Mouse (Mus musculus): ENCODE results near the gene Mthfsd. TPM values are rescaled to one million over a fixed set of nuclear protein-coding genes. Genes with fewer than 3 reads are reported as not detected.

Gene Mthfsd
- total and polyA plus RNA-seq, 3 experiments: 31.0 to 35.0 (median 34.4) TPM

DNA sequence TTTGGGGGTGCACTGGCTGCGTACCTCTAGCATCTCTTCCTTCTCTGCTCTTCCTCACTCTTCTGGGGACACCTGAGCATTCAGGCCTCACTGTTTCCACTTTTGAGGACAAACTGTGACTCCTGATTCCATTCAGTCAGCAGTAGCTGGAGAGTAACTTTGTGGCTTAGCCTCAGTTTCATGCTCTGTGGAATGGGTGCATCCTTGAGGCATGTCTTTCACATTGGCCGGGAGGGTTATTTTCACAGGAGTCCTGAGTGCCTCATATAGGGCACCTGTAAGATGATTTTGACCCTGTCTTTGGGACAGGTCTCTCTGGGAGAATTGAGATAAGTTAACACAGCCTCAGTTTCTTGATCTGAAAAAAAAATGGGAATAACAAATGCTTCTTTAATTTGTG, 14.9 kb upstream of the Mthfsd start:
- no peaks in the 10 kb centered on the region for H3K27me3 ChIP-seq (ENCODE audit: insufficient read depth, low read length)
- H3K4me3 ChIP-seq (ENCODE audit: low read depth, low read length): no peak overlapping the region
- ATAC-seq (ENCODE audit: extremely low read depth, insufficient number of reproducible peaks, low FRiP score, poor library complexity, severe bottlenecking) (no peak), DNase-seq (ENCODE audit: low spot score) (no peak)
- H3K4me1 ChIP-seq (ENCODE audit: insufficient read depth, low read depth, low read length): no peaks in the 10 kb centered on the region
- H3K36me3 ChIP-seq (replicated peaks): no peaks in the 10 kb centered on the region
- H3K9me3 ChIP-seq (replicated peaks): peaks cover 74% of the 10 kb centered on the region
- TF ChIP-seq CTCF (IDR thresholded peaks at IDR 0.05; ENCODE audit: low read depth, low read length) (no peak), GATA1 (IDR thresholded peaks at IDR 0.05; ENCODE audit: borderline replicate concordance, low read length) (no peak), TAL1 (conservative IDR thresholded peaks at IDR 0.05; ENCODE audit: low read depth, low read length) (no peak), GATA2 (IDR thresholded peaks at IDR 0.05; ENCODE audit: borderline replicate concordance, low read depth, low read length) (no peak), POLR2AphosphoS5 (IDR thresholded peaks at IDR 0.05; ENCODE audit: insufficient replicate concordance, low read depth, low read length) (no peak)

DNA sequence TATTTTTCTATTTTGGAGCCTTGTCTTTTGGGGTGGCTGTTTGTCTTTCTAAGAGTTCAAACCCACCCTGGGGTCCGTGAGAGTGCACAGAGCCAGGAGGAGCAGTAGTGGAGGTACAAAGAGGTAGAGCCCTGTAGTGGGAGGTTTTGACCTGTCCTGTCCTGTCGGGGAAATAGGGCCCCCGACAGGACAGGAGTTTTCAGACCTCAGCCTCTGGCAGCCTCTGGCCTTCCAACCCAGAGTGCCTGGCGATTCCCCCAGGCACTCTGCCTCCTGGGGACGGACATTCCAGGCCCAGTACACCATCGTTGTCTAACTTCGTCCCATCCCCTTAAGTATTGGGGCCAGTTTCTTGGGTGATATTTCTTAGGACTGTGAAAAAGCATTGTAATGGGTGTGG, 14.2 kb upstream of the Mthfsd start:
- Histone ChIP-seq H3K9me3 (replicated peaks) (peaks cover 77% of the 10 kb centered on the region), H3K4me1 (ENCODE audit: insufficient read depth, low read depth, low read length) (no peaks in the 10 kb centered on the region), H3K27me3 (ENCODE audit: insufficient read depth, low read length) (no peaks in the 10 kb centered on the region), H3K4me3 (ENCODE audit: low read depth, low read length) (no peak overlapping the region), H3K36me3 (replicated peaks) (no peaks in the 10 kb centered on the region)
- ATAC-seq (ENCODE audit: extremely low read depth, insufficient number of reproducible peaks, low FRiP score, poor library complexity, severe bottlenecking) (no peak), DNase-seq (ENCODE audit: low spot score) (no peak)
- TF ChIP-seq GATA2 (IDR thresholded peaks at IDR 0.05; ENCODE audit: borderline replicate concordance, low read depth, low read length): no peak
- TF ChIP-seq GATA1 (IDR thresholded peaks at IDR 0.05; ENCODE audit: borderline replicate concordance, low read length): no peak
- no peak for TF ChIP-seq CTCF (IDR thresholded peaks at IDR 0.05; ENCODE audit: low read depth, low read length)
- no peak for TF ChIP-seq TAL1 (conservative IDR thresholded peaks at IDR 0.05; ENCODE audit: low read depth, low read length)
- no peak for TF ChIP-seq POLR2AphosphoS5 (IDR thresholded peaks at IDR 0.05; ENCODE audit: insufficient replicate concordance, low read depth, low read length)

DNA sequence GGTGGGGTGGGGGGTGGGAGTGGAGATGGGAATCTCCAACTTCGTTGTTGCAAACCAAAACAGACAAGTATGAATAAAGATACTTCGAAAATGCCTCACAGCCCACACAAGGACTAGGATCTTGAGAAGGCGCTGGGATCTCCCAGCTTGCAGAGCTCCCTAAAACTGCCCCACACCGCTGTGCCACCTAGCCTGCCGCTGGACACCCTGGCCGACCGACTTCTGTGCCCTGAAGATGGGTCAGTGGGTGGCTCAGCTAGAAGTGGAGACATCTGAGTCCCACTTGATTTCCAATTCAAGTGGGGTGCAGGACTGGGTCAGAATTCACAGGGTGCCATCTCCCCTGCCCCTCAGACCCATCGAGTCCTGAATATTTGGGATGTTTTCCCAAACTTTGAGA, 13.5 kb upstream of the Mthfsd start:
- H3K9me3 ChIP-seq (replicated peaks): peaks cover 77% of the 10 kb centered on the region
- H3K27me3 ChIP-seq (ENCODE audit: insufficient read depth, low read length): no peaks in the 10 kb centered on the region
- no peak overlapping the region for H3K4me3 ChIP-seq (ENCODE audit: low read depth, low read length)
- no peaks in the 10 kb centered on the region for H3K36me3 ChIP-seq (replicated peaks)
- ATAC-seq (ENCODE audit: extremely low read depth, insufficient number of reproducible peaks, low FRiP score, poor library complexity, severe bottlenecking) (no peak), DNase-seq (ENCODE audit: low spot score) (no peak)
- H3K4me1 ChIP-seq (ENCODE audit: insufficient read depth, low read depth, low read length): no peaks in the 10 kb centered on the region
- TF ChIP-seq GATA1 (IDR thresholded peaks at IDR 0.05; ENCODE audit: borderline replicate concordance, low read length) (no peak), CTCF (IDR thresholded peaks at IDR 0.05; ENCODE audit: low read depth, low read length) (no peak), GATA2 (IDR thresholded peaks at IDR 0.05; ENCODE audit: borderline replicate concordance, low read depth, low read length) (no peak), POLR2AphosphoS5 (IDR thresholded peaks at IDR 0.05; ENCODE audit: insufficient replicate concordance, low read depth, low read length) (no peak), TAL1 (conservative IDR thresholded peaks at IDR 0.05; ENCODE audit: low read depth, low read length) (no peak)

DNA sequence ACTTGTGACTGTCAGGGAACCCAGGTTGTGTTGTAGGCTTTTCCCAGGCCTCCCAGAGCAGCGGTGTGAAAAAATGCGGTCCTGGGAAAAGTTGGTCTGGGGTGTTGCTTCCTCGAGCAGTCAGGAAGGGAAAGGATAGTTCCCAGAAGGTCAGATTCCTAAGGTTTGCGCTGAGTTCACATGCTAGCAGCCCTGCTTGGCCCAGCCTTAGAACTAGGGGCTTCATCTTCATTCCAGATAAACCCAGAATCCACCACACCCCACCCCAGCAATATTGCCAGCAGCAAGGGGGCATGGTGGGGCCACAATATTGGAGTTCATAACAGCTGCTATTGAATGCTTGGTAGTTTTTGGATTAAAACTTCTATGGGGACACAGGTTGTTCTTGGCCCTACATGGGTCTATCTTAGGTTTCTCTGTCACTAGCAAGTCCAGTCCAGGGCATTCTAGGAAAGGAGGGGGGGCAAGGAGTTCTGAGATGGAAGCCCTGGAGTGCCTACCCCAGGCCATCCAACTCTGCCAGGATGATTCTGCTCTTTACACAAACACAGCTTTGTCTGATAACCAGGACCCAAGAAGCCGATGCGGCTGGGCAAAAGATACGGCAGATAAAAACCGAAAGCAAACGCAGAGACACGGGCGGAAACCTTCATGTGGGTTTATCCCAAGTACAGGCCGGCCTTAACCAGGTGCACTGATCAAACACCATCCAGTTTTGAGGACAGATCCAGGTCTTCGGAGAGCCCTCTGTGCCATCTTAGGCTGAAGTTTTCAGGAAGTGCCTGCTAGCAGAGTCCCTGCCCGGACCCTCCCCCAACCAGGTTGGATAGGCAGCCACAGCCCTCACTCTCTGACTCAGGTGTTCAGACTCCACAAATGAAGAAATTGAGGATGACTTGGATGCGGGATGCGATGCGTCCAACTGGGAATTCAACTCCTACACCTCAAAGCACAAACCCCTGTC, 12.5 kb upstream of the Mthfsd start:
- Histone ChIP-seq H3K4me3 (ENCODE audit: low read depth, low read length) (no peak overlapping the region), H3K9me3 (replicated peaks) (peaks cover 76% of the 10 kb centered on the region), H3K4me1 (ENCODE audit: insufficient read depth, low read depth, low read length) (no peaks in the 10 kb centered on the region), H3K27me3 (ENCODE audit: insufficient read depth, low read length) (no peaks in the 10 kb centered on the region), H3K36me3 (replicated peaks) (no peaks in the 10 kb centered on the region)
- TF ChIP-seq CTCF (IDR thresholded peaks at IDR 0.05; ENCODE audit: low read depth, low read length): no peak
- TF ChIP-seq GATA2 (IDR thresholded peaks at IDR 0.05; ENCODE audit: borderline replicate concordance, low read depth, low read length): no peak
- TF ChIP-seq POLR2AphosphoS5 (IDR thresholded peaks at IDR 0.05; ENCODE audit: insufficient replicate concordance, low read depth, low read length): no peak
- no peak for TF ChIP-seq TAL1 (conservative IDR thresholded peaks at IDR 0.05; ENCODE audit: low read depth, low read length)
- no peak for TF ChIP-seq GATA1 (IDR thresholded peaks at IDR 0.05; ENCODE audit: borderline replicate concordance, low read length)
- no peak for DNase-seq (ENCODE audit: low spot score)
- ATAC-seq (ENCODE audit: extremely low read depth, insufficient number of reproducible peaks, low FRiP score, poor library complexity, severe bottlenecking): no peak

DNA sequence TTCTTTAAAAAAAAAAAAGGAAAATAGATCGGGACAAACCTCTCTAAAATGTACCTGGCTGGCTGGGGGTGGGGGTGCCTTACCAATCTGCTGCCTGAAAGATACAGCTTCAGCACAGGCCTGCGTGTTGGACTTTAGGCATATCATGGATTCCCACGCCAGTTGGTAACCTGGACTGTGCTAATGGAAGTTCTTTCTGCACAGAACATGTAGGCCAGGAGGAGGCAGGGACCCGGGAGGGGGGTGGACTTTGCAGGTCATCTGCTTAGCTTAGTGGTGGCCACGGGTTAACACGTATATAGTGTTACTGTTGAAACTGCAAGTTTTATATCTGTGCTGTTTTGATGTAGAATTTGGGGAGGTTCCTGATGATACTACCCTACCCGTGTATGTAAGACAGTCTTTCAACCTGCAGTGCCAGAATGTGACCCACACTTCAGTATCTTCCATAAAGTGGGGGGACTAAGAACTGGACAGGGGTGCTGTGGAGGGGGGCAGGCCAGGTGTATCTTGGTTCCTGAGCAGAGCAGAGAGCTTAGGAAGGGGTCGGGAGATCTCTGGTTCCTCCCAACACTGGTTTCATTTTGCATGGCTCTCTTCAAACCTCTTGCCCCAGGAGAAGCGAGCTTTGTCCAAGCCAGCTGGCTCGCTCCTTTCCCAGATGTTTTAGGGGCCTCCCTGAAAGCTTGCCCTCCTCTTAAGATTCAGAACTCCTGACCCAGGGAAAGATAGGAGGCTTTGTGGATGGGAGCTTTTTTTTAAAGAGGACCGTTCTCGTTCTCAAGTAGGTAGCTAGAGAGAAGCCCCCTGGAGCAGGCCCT, 11.7 kb upstream of the Mthfsd start:
- H3K9me3 ChIP-seq (replicated peaks): peaks cover 74% of the 10 kb centered on the region
- no peaks in the 10 kb centered on the region for H3K27me3 ChIP-seq (ENCODE audit: insufficient read depth, low read length)
- H3K36me3 ChIP-seq (replicated peaks): no peaks in the 10 kb centered on the region
- no peak overlapping the region for H3K4me3 ChIP-seq (ENCODE audit: low read depth, low read length)
- no peak for TF ChIP-seq TAL1 (conservative IDR thresholded peaks at IDR 0.05; ENCODE audit: low read depth, low read length)
- TF ChIP-seq GATA2 (IDR thresholded peaks at IDR 0.05; ENCODE audit: borderline replicate concordance, low read depth, low read length): no peak
- TF ChIP-seq POLR2AphosphoS5 (IDR thresholded peaks at IDR 0.05; ENCODE audit: insufficient replicate concordance, low read depth, low read length): no peak
- TF ChIP-seq GATA1 (IDR thresholded peaks at IDR 0.05; ENCODE audit: borderline replicate concordance, low read length): no peak
- no peak for TF ChIP-seq CTCF (IDR thresholded peaks at IDR 0.05; ENCODE audit: low read depth, low read length)
- ATAC-seq (ENCODE audit: extremely low read depth, insufficient number of reproducible peaks, low FRiP score, poor library complexity, severe bottlenecking): no peak
- no peaks in the 10 kb centered on the region for H3K4me1 ChIP-seq (ENCODE audit: insufficient read depth, low read depth, low read length)
- no peak for DNase-seq (ENCODE audit: low spot score)
